Mouse (Mus musculus): ENCODE results near the gene Edar. TPM values are rescaled to one million over a fixed set of nuclear protein-coding genes. Genes with fewer than 3 reads are reported as not detected.

The Edar gene
- polyA plus RNA-seq, 1 experiment: 0.55 TPM

DNA sequence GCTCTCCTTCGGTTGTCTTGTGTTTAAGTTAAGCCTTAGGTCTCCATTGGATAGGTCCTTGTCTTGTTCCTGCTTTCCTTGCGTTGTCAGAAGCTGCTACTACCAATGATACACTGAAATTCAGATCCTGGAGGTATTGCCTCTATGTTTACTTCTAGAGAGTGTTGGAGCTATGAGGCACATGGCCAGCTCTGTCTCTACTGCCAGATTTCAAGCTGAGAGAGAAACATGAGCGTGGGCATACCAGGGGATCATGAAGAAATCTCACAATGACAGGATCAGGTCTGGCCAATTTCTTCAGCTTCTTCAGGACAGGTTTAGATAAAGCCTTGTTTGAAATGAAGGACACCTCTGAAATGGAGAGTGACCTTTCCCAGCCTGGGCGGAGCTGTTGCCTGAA lies 23.5 kb upstream of the Edar start:
- TF ChIP-seq CTCF (IDR thresholded peaks at IDR 0.05; ENCODE audit: control insufficient read depth, insufficient read depth, low read length) (no peak), POLR2A (IDR thresholded peaks at IDR 0.05; ENCODE audit: borderline replicate concordance, control insufficient read depth, low read depth, low read length) (no peak)
- WGBS: 75% methylated on average over 4 of the region's 4 CpGs
- Histone ChIP-seq H3K4me3 (replicated peaks; ENCODE audit: control insufficient read depth, low read depth, low read length) (no peak overlapping the region), H3K27ac (ENCODE audit: control insufficient read depth, insufficient read depth, low read depth, low read length, poor library complexity) (no peak overlapping the region), H3K4me1 (ENCODE audit: control insufficient read depth, insufficient read depth, low read length) (no peaks in the 10 kb centered on the region)

DNA sequence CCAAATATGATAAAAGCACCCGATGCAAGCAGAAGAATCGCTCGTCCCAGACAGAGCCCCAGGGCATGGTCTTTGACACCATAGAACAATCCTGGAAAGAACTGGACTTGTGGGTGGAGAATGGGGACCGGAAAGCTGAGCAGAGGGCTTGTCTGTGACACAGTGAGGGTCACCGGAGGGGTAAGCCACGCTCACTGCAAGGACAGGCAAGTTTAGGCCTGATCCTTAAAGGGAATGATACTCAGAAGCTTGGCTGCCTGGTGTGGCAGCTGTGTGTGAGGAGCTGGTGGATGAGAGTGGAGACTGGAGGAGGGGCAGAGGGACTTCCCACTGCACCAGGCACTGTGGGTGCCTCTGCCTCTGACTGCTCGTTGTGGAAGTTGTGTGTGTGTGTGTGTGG lies 15.6 kb upstream of the Edar start:
- H3K27ac ChIP-seq (ENCODE audit: control insufficient read depth, insufficient read depth, low read depth, low read length, poor library complexity): no peak overlapping the region
- no peak for TF ChIP-seq CTCF (IDR thresholded peaks at IDR 0.05; ENCODE audit: control insufficient read depth, insufficient read depth, low read length)
- no peak for TF ChIP-seq POLR2A (IDR thresholded peaks at IDR 0.05; ENCODE audit: borderline replicate concordance, control insufficient read depth, low read depth, low read length)
- no peaks in the 10 kb centered on the region for H3K4me1 ChIP-seq (ENCODE audit: control insufficient read depth, insufficient read depth, low read length)
- H3K4me3 ChIP-seq (replicated peaks; ENCODE audit: control insufficient read depth, low read depth, low read length): no peak overlapping the region
- 75% methylated on average over 6 of the region's 7 CpGs for WGBS

DNA sequence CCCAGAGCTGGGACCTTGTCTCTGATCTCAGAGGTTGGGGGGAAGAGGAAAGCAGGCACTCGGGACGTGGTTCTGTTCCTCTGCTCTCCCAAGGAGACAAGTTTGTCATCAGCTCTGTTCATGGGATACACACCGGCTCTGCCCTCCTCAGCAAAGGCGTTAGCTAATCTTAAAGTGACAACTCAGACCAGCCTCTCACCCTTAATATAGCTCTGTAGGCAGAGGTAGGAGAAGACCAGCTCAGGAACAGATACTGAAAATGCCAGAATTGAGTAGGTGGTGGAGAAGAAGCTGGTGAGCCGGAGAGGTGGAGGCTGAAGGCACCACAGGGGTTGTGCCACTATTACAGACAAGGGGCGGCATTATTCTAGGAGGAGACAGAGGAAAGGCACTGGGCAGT lies 3.8 kb upstream of the Edar start:
- WGBS: 79% methylated on average over 6 of the region's 6 CpGs
- no peak for TF ChIP-seq CTCF (IDR thresholded peaks at IDR 0.05; ENCODE audit: control insufficient read depth, insufficient read depth, low read length)
- no peak for TF ChIP-seq POLR2A (IDR thresholded peaks at IDR 0.05; ENCODE audit: borderline replicate concordance, control insufficient read depth, low read depth, low read length)

DNA sequence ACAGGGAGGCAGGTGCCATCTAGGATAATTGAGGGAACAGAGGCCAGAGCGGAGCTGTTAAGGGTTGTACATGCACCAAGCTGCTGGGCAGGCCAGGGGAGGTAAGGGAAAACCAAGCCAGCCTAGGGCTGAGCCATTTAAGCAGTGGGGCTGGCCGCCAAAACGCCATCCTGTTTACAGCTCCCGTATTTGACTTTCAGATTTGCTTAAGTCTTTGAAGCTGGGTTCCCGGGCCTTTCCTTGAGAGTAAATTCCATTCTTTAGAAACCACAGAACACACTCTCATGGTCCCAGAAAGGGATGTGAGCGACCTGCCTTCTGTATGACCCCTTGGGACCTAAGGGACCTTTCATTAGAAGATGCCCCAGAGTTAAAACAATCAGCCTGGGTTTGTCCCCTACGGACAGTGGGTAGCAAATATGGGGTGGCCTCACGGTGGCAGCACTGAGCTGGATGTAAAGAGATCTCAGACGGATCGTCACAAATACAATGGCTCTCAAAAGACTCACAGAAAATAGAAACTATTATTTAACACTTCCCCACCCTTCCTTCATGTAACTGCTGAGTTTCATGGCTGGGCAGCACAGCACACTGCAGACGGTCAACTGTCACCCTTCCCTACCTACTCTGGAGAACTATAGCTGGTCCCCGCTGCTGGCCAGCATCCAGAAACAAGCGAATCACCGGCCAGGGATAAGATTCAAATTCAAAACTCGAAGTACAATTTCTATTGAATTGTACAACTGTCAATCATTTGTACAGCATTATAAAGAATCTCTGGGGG lies 2.0 kb downstream of the Edar start:
- no peaks in the 10 kb centered on the region; the same call in 1 of the 2 replicates for H3K4me1 ChIP-seq (ENCODE audit: control insufficient read depth, insufficient read depth, low read length)
- H3K4me3 ChIP-seq (replicated peaks; ENCODE audit: control insufficient read depth, low read depth, low read length): no peak overlapping the region
- no peak for TF ChIP-seq POLR2A (IDR thresholded peaks at IDR 0.05; ENCODE audit: borderline replicate concordance, control insufficient read depth, low read depth, low read length)
- TF ChIP-seq CTCF (IDR thresholded peaks at IDR 0.05; ENCODE audit: control insufficient read depth, insufficient read depth, low read length): peak; percentile 69
- H3K27ac ChIP-seq (ENCODE audit: control insufficient read depth, insufficient read depth, low read depth, low read length, poor library complexity): no peak overlapping the region
- 35% methylated on average over 15 of the region's 15 CpGs for WGBS

More for the DNA sequence above, 3.8 kb upstream of the Edar start:
- H3K27ac ChIP-seq (ENCODE audit: control insufficient read depth, insufficient read depth, low read depth, low read length, poor library complexity): no peak overlapping the region
- H3K4me3 ChIP-seq (replicated peaks; ENCODE audit: control insufficient read depth, low read depth, low read length): no peak overlapping the region
- H3K4me1 ChIP-seq (ENCODE audit: control insufficient read depth, insufficient read depth, low read length): no peaks in the 10 kb centered on the region

DNA sequence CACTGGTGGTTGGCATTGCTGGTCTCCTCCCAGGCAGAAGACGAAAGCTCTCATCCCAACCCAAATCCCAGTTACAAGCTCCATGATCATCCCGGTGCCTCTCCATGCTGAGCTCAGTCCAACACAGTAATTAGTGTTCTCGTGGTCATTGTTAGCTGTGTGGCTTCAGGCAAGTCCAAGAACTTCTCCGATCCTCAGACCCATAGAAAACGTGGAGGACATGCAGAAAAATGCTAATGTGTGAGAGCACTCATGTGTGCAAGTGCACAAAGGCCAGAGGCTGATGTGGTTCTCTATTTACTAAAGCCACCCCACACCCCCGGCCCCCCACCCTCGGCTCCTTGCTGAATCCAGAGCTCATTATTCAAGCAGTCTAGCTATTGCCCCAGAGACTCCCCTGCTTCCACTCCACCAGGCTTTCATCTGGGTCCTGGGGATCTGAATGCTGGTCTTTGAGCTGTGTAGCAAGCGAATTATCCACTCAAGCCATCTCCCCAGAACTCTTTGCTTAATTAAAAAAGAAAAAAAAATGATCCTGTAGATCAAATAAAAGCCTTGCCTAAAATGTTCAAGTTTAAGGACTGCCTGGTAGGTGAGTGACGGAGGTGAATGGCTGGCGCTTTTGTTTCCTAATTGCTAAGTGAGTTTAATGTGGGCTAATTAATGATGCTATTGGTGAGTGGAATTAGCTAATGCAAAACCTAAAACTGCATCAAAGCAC lies 2.7 kb downstream of the Edar start:
- Histone ChIP-seq H3K4me1 (ENCODE audit: control insufficient read depth, insufficient read depth, low read length) (no peaks in the 10 kb centered on the region; the same call in 1 of the 2 replicates), H3K4me3 (replicated peaks; ENCODE audit: control insufficient read depth, low read depth, low read length) (no peak overlapping the region), H3K27ac (ENCODE audit: control insufficient read depth, insufficient read depth, low read depth, low read length, poor library complexity) (no peak overlapping the region)
- no peak for TF ChIP-seq POLR2A (IDR thresholded peaks at IDR 0.05; ENCODE audit: borderline replicate concordance, control insufficient read depth, low read depth, low read length)
- TF ChIP-seq CTCF (IDR thresholded peaks at IDR 0.05; ENCODE audit: control insufficient read depth, insufficient read depth, low read length): no peak
- WGBS: 73% methylated on average over 10 of the region's 10 CpGs

DNA sequence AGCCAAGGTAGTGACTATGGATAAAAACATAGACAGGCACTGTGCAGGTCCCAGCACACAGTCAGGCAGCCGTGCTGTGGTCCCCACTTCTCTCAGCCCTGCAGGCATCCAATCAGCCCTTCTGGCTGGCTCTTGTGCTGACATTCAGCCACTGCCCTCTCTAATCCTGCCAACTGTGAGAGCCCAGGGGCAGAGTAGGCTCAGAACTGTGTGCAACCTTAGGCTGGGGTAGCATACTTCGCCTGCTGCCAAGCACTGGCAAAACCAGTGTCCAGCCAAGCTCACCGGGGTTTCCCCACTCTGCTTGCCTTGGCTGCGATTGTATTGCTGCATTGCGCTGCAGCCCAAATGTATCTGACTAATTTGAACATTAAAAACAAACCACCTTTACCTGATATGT lies 11.6 kb downstream of the Edar start:
- H3K4me3 ChIP-seq (replicated peaks; ENCODE audit: control insufficient read depth, low read depth, low read length): no peak overlapping the region
- H3K27ac ChIP-seq (ENCODE audit: control insufficient read depth, insufficient read depth, low read depth, low read length, poor library complexity): no peak overlapping the region
- 83% methylated on average over 5 of the region's 5 CpGs for WGBS
- TF ChIP-seq CTCF (IDR thresholded peaks at IDR 0.05; ENCODE audit: control insufficient read depth, insufficient read depth, low read length) (no peak), POLR2A (IDR thresholded peaks at IDR 0.05; ENCODE audit: borderline replicate concordance, control insufficient read depth, low read depth, low read length) (no peak)
- no peaks in the 10 kb centered on the region for H3K4me1 ChIP-seq (ENCODE audit: control insufficient read depth, insufficient read depth, low read length)

DNA sequence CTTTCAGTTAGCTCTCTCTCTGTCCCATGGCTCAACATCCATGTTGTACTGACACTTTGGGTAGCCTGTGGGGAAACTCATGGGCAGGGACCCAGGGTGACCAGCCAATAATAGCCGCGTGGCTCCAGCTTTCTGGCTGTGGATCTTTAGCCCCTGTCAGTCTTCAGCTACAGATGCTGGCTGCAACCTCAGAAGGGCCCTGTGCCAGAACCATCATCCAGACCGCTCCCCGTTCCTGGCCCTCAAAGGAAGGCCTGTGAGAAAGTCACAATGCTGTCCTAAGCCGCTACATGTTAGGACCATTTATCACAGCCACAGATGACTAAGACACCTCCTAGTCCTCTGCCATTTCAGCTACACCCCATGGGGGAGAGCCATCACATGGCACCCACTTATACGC lies 12.0 kb downstream of the Edar start:
- Histone ChIP-seq H3K4me1 (ENCODE audit: control insufficient read depth, insufficient read depth, low read length) (no peaks in the 10 kb centered on the region), H3K27ac (ENCODE audit: control insufficient read depth, insufficient read depth, low read depth, low read length, poor library complexity) (no peak overlapping the region), H3K4me3 (replicated peaks; ENCODE audit: control insufficient read depth, low read depth, low read length) (no peak overlapping the region)
- WGBS: 79% methylated on average over 6 of the region's 6 CpGs
- TF ChIP-seq POLR2A (IDR thresholded peaks at IDR 0.05; ENCODE audit: borderline replicate concordance, control insufficient read depth, low read depth, low read length) (no peak), CTCF (IDR thresholded peaks at IDR 0.05; ENCODE audit: control insufficient read depth, insufficient read depth, low read length) (no peak)

DNA sequence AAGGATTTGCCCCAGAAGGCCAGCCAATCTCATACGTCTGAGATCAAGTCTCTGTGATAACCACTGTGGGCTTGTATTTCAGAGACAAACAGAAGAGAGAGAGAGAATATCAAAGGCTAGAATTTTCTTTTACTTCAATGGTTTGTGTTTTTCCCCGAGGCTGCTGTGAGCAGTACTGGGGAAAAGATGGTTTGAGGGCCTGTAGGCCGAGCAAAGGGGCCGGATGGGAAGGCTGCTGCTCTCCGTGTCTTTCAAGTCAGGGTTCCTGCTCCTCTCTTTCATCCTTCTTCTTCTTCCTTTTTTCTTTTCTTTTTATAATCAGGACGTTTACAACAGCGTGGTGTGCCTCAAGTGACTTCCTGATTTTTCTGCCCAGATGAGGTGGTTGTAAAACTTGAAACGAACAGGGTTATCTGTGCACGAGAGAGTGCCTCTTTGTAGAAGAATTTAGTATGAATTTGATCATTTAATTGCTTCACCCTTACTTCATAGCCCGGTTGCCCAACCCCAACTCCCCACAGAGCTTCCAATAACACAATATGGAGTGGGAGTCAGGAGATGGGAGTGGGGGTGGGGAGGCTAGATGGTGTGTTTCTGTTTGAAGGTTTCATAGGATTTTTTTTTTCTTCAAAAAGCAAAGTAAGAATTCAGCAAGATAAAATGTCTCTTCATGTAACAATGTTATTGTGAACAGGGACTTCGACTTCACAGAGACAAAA lies 16.0 kb downstream of the Edar start:
- Histone ChIP-seq H3K4me1 (ENCODE audit: control insufficient read depth, insufficient read depth, low read length) (no peaks in the 10 kb centered on the region), H3K4me3 (replicated peaks; ENCODE audit: control insufficient read depth, low read depth, low read length) (no peak overlapping the region), H3K27ac (ENCODE audit: control insufficient read depth, insufficient read depth, low read depth, low read length, poor library complexity) (no peak overlapping the region)
- WGBS: 10% methylated on average over 11 of the region's 11 CpGs
- TF ChIP-seq POLR2A (IDR thresholded peaks at IDR 0.05; ENCODE audit: borderline replicate concordance, control insufficient read depth, low read depth, low read length): no peak
- TF ChIP-seq CTCF (IDR thresholded peaks at IDR 0.05; ENCODE audit: control insufficient read depth, insufficient read depth, low read length): no peak

Data from bone marrow, adult 2 months (tissue).